Mouse (Mus musculus) liver, adult 2 months (tissue): ENCODE data around the gene Gm47985. TPM values are rescaled to one million over a fixed set of nuclear protein-coding genes. Genes with fewer than 3 reads are reported as not detected.

Experiments
- DNase-seq: peaks from one replicate; pipeline ENCODE4 v3.0.0-alpha.2; 2011; ENCODE audit warnings: low read depth, low spot score; ENCODE audit errors: extremely low read depth
- H3K27ac ChIP-seq: fragments of 200-500 bp; replicated peaks from 2 replicates; pipeline ENCODE4 v1.5.1; 2012; ENCODE audit warnings: low read depth, mild to moderate bottlenecking, control low read depth, inconsistent platforms, low read length; ENCODE audit not compliant: insufficient read depth
- H3K27me3 ChIP-seq: fragments of 200-500 bp; 2 replicates; pipeline ENCODE4 v1.6.1; 2012; ENCODE audit warnings: mild to moderate bottlenecking, moderate library complexity, low read length, inconsistent platforms; ENCODE audit not compliant: control insufficient read depth, insufficient read depth
- H3K36me3 ChIP-seq: fragments of 200-500 bp; 2 replicates; pipeline ENCODE4 v1.6.1; 2012; ENCODE audit warnings: low read length, inconsistent platforms; ENCODE audit not compliant: control insufficient read depth, insufficient read depth
- H3K4me1 ChIP-seq: fragments of 200-500 bp; 2 replicates; pipeline ENCODE4 v1.6.1; 2011; ENCODE audit warnings: low read length; ENCODE audit not compliant: control insufficient read depth, insufficient read depth
- H3K4me3 ChIP-seq: fragments of 200-500 bp; 2 replicates; pipeline ENCODE4 v1.5.1; 2011; ENCODE audit warnings: low read depth, mild to moderate bottlenecking, control low read depth, low read length, moderate library complexity; ENCODE audit not compliant: insufficient read depth
- H3K79me2 ChIP-seq: fragments of 200-500 bp; 2 replicates; pipeline ENCODE4 v1.6.1; 2012; ENCODE audit warnings: inconsistent platforms, mild to moderate bottlenecking, low read length, moderate library complexity; ENCODE audit not compliant: control insufficient read depth, insufficient read depth
- H3K9ac ChIP-seq: fragments of 200-500 bp; 2 replicates; pipeline ENCODE4 v1.6.1; 2012; ENCODE audit warnings: low read depth, mild to moderate bottlenecking, control low read depth, inconsistent platforms, low read length
- CTCF ChIP-seq: fragments of 200-500 bp; IDR thresholded peaks from 2 replicates; pipeline ENCODE4 v1.5.1; 2011; ENCODE audit warnings: low read depth, low read length, control low read depth
- POLR2A ChIP-seq: fragments of 200-500 bp; IDR thresholded peaks from 2 replicates; pipeline ENCODE4 v1.6.1; 2011; ENCODE audit warnings: low read length, control low read depth; ENCODE audit not compliant: insufficient read depth; ENCODE audit errors: extremely low read depth
- WGBS: fragments of 180-500 bp; shearing (Covaris S2); methylation state at CpG from one replicate; pipeline ENCODE4 v1.1.7; 2018; 5-methylcytosine and 5-hydroxymethylcytosine counted together
- polyA plus RNA-seq: library from polyadenylated mRNA; depleted of rRNA; stranded (reverse); fragments of >200 nt; gene quantifications from 2 replicates; pipeline ENCODE4 v1.2.3, GENCODE M21; 2012; rRNA removed
- total RNA-seq: library from RNA; depleted of rRNA; stranded (reverse); fragments of >200 nt; gene quantifications from 2 replicates; pipeline ENCODE4 v1.2.3, GENCODE M21; 2014; rRNA removed

The Gm47985 gene
- total and polyA plus RNA-seq, 2 experiments, result not detected

DNA sequence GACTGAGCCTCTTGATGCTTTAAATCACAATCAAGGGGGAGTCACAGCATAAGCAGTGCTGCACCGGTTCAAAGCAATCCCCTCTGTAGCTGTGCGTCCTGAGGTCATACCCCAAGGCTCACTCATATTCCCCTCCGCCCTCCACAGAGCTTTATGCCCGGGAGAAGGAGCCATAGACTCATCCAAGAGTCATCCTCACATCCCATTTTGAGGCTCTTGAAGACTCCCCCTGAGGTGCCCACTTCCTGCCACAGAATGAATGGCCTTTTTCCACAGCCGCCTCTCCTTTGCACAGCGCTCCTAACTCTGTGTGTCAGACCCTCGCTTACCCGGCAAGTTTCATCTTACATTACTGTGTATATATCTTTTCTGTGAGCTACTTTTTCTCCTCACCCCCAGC lies 45.2 kb downstream of the Gm47985 start:
- DNase-seq, result no peak
- H3K4me1 ChIP-seq, result no peaks in the 10 kb centered on the region
- H3K27me3 ChIP-seq, result no peaks in the 10 kb centered on the region
- no peak overlapping the region for H3K27ac ChIP-seq
- no peaks in the 10 kb centered on the region for H3K79me2 ChIP-seq
- H3K9ac ChIP-seq, result no peak overlapping the region
- TF ChIP-seq CTCF (no peak), POLR2A (no peak)
- H3K4me3 ChIP-seq, result no peak overlapping the region
- WGBS, result 91% methylated on average over 8 of the region's 8 CpGs
- no peaks in the 10 kb centered on the region for H3K36me3 ChIP-seq

DNA sequence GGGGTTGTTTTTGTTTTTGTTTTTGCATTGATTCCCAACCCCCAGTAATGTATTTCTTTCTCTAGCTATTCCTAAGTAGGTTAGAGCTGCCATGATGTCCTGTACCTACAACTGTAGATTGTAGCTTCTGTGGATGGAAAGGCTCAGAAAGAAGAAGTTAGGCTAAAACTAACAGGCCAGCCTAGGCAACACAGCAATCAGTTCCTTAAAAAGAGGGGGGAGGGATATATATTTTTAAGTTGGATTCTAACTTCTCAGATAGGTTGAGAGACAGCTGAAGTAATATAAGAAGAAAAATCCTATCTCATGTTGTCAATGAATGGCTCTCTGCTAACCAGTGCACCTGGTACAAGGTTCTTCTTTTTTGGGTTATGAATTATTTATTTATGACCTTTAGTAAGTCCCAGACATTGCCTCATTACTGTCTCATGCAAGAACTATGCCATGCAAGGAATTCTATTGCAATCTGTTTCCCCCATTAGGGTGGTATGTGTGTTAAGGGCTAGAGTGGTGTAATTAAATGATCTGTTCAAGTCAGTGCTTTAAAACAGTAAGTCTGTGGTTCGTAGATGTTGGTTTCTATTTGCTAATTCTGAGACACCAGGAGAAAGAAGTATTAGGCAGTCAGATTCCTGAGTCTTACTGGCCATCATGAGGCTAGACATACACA lies 46.1 kb downstream of the Gm47985 start:
- Histone ChIP-seq H3K27me3 (no peaks in the 10 kb centered on the region), H3K79me2 (no peaks in the 10 kb centered on the region), H3K4me1 (no peaks in the 10 kb centered on the region), H3K4me3 (no peak overlapping the region), H3K36me3 (no peaks in the 10 kb centered on the region), H3K9ac (no peak overlapping the region), H3K27ac (no peak overlapping the region)
- DNase-seq, result no peak
- WGBS, result 94% methylated on average over 1 of the region's 1 CpGs
- TF ChIP-seq POLR2A, result no peak
- no peak for TF ChIP-seq CTCF

DNA sequence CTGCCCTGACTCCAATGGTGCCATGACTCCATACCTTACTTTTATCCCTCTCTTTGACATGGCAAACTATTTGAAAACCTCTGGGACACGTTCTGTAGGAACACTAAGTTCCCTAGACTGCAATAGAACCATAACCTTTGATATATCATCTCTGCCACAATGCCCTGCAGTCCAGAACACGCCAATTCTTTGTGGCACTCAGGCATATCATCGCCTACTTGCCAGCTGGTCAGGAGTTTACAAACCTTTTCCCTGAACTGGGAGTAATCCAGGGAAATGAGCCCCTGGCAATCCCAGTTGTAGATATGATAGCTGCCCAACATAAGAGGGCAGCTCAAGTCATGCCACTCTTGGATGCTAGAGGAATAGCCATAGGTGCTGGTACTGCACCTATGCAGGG lies 50.0 kb downstream of the Gm47985 start:
- DNase-seq, result no peak
- Histone ChIP-seq H3K79me2 (no peaks in the 10 kb centered on the region), H3K36me3 (no peaks in the 10 kb centered on the region), H3K27ac (no peak overlapping the region), H3K4me3 (no peak overlapping the region), H3K27me3 (no peaks in the 10 kb centered on the region), H3K9ac (no peak overlapping the region), H3K4me1 (no peaks in the 10 kb centered on the region)
- TF ChIP-seq POLR2A, result no peak
- no peak for TF ChIP-seq CTCF
- WGBS, result 90% methylated on average over 3 of the region's 3 CpGs

DNA sequence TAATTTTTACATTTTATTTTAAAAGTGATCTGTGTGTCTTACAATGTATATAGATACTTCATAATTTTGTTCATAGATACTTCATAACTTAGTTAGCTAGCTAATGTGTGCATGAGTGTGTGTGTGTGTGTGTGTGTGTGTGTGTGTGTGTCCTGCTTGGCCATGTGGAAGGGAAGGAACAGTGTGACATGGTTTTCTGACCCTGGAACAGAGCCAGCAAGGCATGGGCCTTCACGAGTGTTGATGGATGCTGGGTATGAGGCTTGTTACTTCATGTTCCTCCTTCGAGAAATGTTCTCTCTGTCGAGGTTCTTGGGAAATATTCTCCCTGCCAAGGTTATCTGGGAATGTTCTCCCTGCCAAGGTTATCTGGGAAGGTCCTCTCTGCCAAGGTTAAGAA lies 51.4 kb downstream of the Gm47985 start:
- Histone ChIP-seq H3K4me1 (no peaks in the 10 kb centered on the region), H3K9ac (no peak overlapping the region), H3K36me3 (no peaks in the 10 kb centered on the region), H3K27ac (no peak overlapping the region), H3K79me2 (no peaks in the 10 kb centered on the region), H3K4me3 (no peak overlapping the region), H3K27me3 (no peaks in the 10 kb centered on the region)
- no peak for TF ChIP-seq CTCF
- TF ChIP-seq POLR2A, result no peak
- DNase-seq, result no peak
- 83% methylated on average over 3 of the region's 3 CpGs for WGBS

Other genes starting within 250 kb of the Gm47985 start
- 2.7 and 4.5 TPM in 2 replicates for gene Hmcn1, start 189.1 kb upstream of the Gm47985 start, total RNA-seq
- 0.80 and 1.0 TPM in 2 replicates for gene Hmcn1, start 189.1 kb upstream of the Gm47985 start, polyA plus RNA-seq
- not detected in 2 replicates for gene Gm8947, start 9.8 kb downstream of the Gm47985 start, total RNA-seq
- gene Gm8947, start 9.8 kb downstream of the Gm47985 start, polyA plus RNA-seq, result not detected in 2 replicates
- not detected in 2 replicates for gene Gm47995, start 15.9 kb downstream of the Gm47985 start, total RNA-seq
- not detected in 2 replicates for gene Gm47995, start 15.9 kb downstream of the Gm47985 start, polyA plus RNA-seq
- gene 3110040M04Rik, start 21.6 kb downstream of the Gm47985 start, total RNA-seq, result not detected in 2 replicates
- not detected in 2 replicates for gene 3110040M04Rik, start 21.6 kb downstream of the Gm47985 start, polyA plus RNA-seq
- not detected in 2 replicates for gene Gm47996, start 27.6 kb downstream of the Gm47985 start, total RNA-seq
- not detected in 2 replicates for gene Gm47996, start 27.6 kb downstream of the Gm47985 start, polyA plus RNA-seq
- 105 and 111 TPM in 2 replicates for gene Ivns1abp, start 161.9 kb downstream of the Gm47985 start, total RNA-seq
- gene Ivns1abp, start 161.9 kb downstream of the Gm47985 start, polyA plus RNA-seq, result 11.4 and 16.7 TPM in 2 replicates
- gene Swt1, start 245.9 kb downstream of the Gm47985 start, total RNA-seq, result 20.2 and 27.0 TPM in 2 replicates
- gene Swt1, start 245.9 kb downstream of the Gm47985 start, polyA plus RNA-seq, result 2.5 and 6.8 TPM in 2 replicates
- 15.9 TPM in 2 replicates for gene Trmt1l, start 246.0 kb downstream of the Gm47985 start, total RNA-seq
- 8.3 and 9.6 TPM in 2 replicates for gene Trmt1l, start 246.0 kb downstream of the Gm47985 start, polyA plus RNA-seq